Mouse (Mus musculus) lung, adult 2 months (tissue): ENCODE results near the gene Cenpf. TPM values are rescaled to one million over a fixed set of nuclear protein-coding genes. Genes with fewer than 3 reads are reported as not detected.
A peak's percentile ranks its signal among the peaks of the same experiment; 100 is the strongest.

Experiments
- DNase-seq: peaks from one replicate; pipeline ENCODE4 v3.0.0; 2022
- H3K4me1 ChIP-seq: fragments of 200-500 bp; 2 replicates; pipeline ENCODE4 v1.6.1; 2011; ENCODE audit warnings: low read length; ENCODE audit not compliant: control insufficient read depth, insufficient read depth
- H3K4me3 ChIP-seq: fragments of 200-500 bp; replicated peaks from 2 replicates; pipeline ENCODE3; 2011; ENCODE audit warnings: low read depth, mild to moderate bottlenecking, control low read depth, low read length; ENCODE audit errors: extremely low read depth
- CTCF ChIP-seq: fragments of 200-500 bp; IDR thresholded peaks from 2 replicates; pipeline ENCODE4 v1.5.1; 2011; ENCODE audit warnings: mild to moderate bottlenecking, low read length, control low read depth; ENCODE audit not compliant: insufficient read depth
- POLR2A ChIP-seq: fragments of 200-500 bp; IDR thresholded peaks from 2 replicates; pipeline ENCODE4 v1.6.1; 2011; ENCODE audit warnings: low read depth, mild to moderate bottlenecking, control low read depth, low read length, borderline replicate concordance; ENCODE audit errors: extremely low read depth
- WGBS: fragments of 180-500 bp; shearing (Covaris S2); methylation state at CpG from one replicate; pipeline ENCODE4 v1.1.7; 2018; 5-methylcytosine and 5-hydroxymethylcytosine counted together
- polyA plus RNA-seq: library from polyadenylated mRNA; depleted of rRNA; stranded (reverse); fragments of >200 nt; gene quantifications from 2 replicates; pipeline ENCODE4 v1.2.3, GENCODE M21; 2012

The Cenpf gene
- polyA plus RNA-seq, 1 experiment: 0.86 TPM

DNA sequence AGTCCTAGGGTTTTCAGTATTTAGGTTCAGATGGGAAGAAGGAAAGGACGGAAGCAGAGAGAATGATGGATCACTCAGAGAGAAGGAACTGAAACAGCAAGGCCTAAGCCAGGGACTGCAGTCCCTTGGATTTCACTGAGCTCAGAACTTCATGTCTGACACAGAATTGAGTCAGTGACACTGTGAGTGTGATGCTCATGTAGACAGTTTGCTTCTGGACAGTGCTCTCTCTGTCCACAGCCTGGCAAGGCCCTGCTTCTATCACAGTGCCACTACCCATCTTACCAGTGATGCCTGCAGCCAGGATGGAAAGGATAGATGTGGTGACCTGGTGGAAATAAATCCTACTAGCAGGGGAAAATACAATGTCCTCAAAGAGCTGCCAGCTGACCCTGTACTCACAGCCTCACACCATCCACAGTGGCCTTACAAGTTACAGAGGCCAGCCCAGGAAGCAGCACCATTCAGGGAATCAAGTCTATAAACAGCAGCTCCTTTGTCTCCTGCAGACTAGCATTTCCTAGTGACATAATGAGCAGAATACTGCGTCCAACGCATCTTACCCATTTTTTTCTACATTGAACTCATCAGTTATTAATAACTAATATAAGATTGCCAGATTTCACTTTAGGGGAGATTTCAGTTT lies 43.1 kb downstream of the Cenpf start:
- no peak for DNase-seq
- 67% methylated on average over 3 of the region's 3 CpGs for WGBS
- no peak for TF ChIP-seq CTCF
- no peak for TF ChIP-seq POLR2A
- H3K4me1 ChIP-seq: no peaks in the 10 kb centered on the region
- H3K4me3 ChIP-seq: no peak overlapping the region

- no peak overlapping the region for H3K4me3 ChIP-seq
- 82% methylated on average over 6 of the region's 6 CpGs for WGBS
- no peaks in the 10 kb centered on the region for H3K4me1 ChIP-seq
- TF ChIP-seq POLR2A (no peak), CTCF (no peak)
- DNase-seq: no peak
These were observed 48.3 kb downstream of the Cenpf start for GRCm38 (mm10) chr1:189639581-189639980.

GRCm38 (mm10) chr1:189633791-189634190 lies 54.1 kb downstream of the Cenpf start:
- Histone ChIP-seq H3K4me1 (no peaks in the 10 kb centered on the region), H3K4me3 (no peak overlapping the region)
- no peak for TF ChIP-seq CTCF
- TF ChIP-seq POLR2A: no peak
- DNase-seq: no peak
- 56% methylated on average over 5 of the region's 5 CpGs for WGBS

GRCm38 (mm10) chr1:189631906-189632675 lies 55.8 kb downstream of the Cenpf start:
- no peak for DNase-seq
- Histone ChIP-seq H3K4me1 (no peaks in the 10 kb centered on the region), H3K4me3 (no peak overlapping the region)
- 83% methylated on average over 13 of the region's 13 CpGs for WGBS
- TF ChIP-seq CTCF (no peak), POLR2A (no peak)

- 70% methylated on average over 6 of the region's 6 CpGs for WGBS
- TF ChIP-seq CTCF (no peak), POLR2A (no peak)
- Histone ChIP-seq H3K4me1 (no peaks in the 10 kb centered on the region), H3K4me3 (no peak overlapping the region)
- DNase-seq: no peak
These were observed 57.9 kb downstream of the Cenpf start for GRCm38 (mm10) chr1:189630026-189630425.

GRCm38 (mm10) chr1:189627976-189628768 lies 59.7 kb downstream of the Cenpf start:
- DNase-seq: peak; percentile 28
- TF ChIP-seq POLR2A (no peak), CTCF (peak; percentile 71)
- H3K4me3 ChIP-seq: no peak overlapping the region
- no peaks in the 10 kb centered on the region for H3K4me1 ChIP-seq
- WGBS: 50% methylated on average over 9 of the region's 9 CpGs

- no peak for TF ChIP-seq CTCF
- TF ChIP-seq POLR2A: no peak
- Histone ChIP-seq H3K4me1 (no peaks in the 10 kb centered on the region), H3K4me3 (no peak overlapping the region)
- DNase-seq: no peak
- 66% methylated on average over 7 of the region's 7 CpGs for WGBS
These were observed 63.1 kb downstream of the Cenpf start for GRCm38 (mm10) chr1:189624756-189625155.

GRCm38 (mm10) chr1:189618970-189619740 lies 68.7 kb downstream of the Cenpf start:
- TF ChIP-seq CTCF: no peak
- TF ChIP-seq POLR2A: no peak
- H3K4me1 ChIP-seq: no peaks in the 10 kb centered on the region
- DNase-seq: no peak
- H3K4me3 ChIP-seq: no peak overlapping the region
- WGBS: 25% methylated on average over 13 of the region's 13 CpGs

GRCm38 (mm10) chr1:189617381-189617780 lies 70.5 kb downstream of the Cenpf start:
- no peak for TF ChIP-seq POLR2A
- TF ChIP-seq CTCF: no peak
- Histone ChIP-seq H3K4me3 (no peak overlapping the region), H3K4me1 (no peaks in the 10 kb centered on the region)
- WGBS: 87% methylated on average over 5 of the region's 5 CpGs
- no peak for DNase-seq
